Mouse (Mus musculus): ENCODE measurements around the gene Syn3. TPM values are rescaled to one million over a fixed set of nuclear protein-coding genes. Genes with fewer than 3 reads are reported as not detected.

Syn3 gene
- polyA plus RNA-seq, 1 experiment from 2014 or later, result 8.5 TPM

DNA sequence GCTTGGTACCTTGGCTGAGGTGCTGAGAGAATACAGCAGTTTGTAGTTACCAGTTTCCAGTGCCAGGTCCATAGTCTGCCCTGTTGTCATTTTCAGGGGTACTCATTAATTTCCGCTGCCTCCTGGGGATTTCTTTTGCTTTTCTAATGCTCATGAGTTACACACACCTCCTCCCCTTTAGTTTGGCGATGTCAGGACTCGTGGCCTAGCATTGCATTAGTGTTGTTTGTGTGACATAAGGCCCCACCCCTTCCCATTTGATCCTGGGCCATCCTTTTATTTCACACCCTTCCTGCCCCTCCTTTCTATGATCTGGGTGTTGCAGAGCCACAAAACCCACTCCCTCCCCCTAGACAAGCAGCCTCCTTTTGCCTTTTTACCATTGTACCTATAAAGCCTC, 334.6 kb downstream of the Syn3 start:
- H3K4me2 ChIP-seq (ENCODE audit: low read length), result no peak overlapping the region
- H3K4me3 ChIP-seq (ENCODE audit: low read depth, low read length), result no peak overlapping the region
- WGBS, result 29% methylated on average over 3 of the region's 3 CpGs
- H3K36me3 ChIP-seq (ENCODE audit: control insufficient read depth, insufficient read depth, low read length), result no peaks in the 10 kb centered on the region
- H3K27me3 ChIP-seq (replicated peaks; ENCODE audit: control insufficient read depth, insufficient read depth, low read length), result no peaks in the 10 kb centered on the region
- no peak overlapping the region for H3K27ac ChIP-seq (ENCODE audit: low read depth, low read length)
- no peaks in the 10 kb centered on the region for H3K9me3 ChIP-seq (replicated peaks; ENCODE audit: control insufficient read depth, low read length)
- DNase-seq (ENCODE audit: low spot score) (peak; percentile 12), ATAC-seq (no peak)
- H3K4me1 ChIP-seq (ENCODE audit: control insufficient read depth, insufficient read depth, low read length), result no peaks in the 10 kb centered on the region
- no peak overlapping the region for H3K9ac ChIP-seq (ENCODE audit: low read length)

DNA sequence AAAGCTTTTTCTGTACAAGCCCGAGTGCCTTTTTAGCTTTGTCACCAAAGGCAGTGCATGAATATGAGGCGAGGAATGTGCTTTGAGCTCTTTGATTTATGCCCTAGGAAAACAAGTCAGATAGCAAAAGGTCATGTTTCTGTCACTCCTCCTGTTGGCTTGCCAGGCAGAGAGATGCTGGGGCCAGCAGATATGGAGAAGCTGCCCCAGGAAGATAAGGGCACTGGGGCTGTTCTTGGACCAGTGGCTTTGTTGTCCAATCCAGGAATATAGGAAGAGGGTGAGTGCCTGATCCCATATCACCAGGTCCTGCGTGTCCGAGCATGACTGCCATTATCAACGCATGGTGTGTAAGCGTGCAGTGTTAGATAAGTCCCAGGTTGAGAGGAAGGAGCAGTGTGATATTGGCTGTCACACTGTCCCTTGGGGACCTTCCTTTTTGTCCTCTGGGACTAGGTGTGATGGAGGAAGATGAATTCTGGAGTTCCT, 336.9 kb downstream of the Syn3 start:
- H3K36me3 ChIP-seq (ENCODE audit: control insufficient read depth, insufficient read depth, low read length), result no peaks in the 10 kb centered on the region
- no peak overlapping the region for H3K27ac ChIP-seq (ENCODE audit: low read depth, low read length)
- H3K9ac ChIP-seq (ENCODE audit: low read length), result no peak overlapping the region
- DNase-seq (ENCODE audit: low spot score) (no peak), ATAC-seq (no peak)
- H3K4me3 ChIP-seq (ENCODE audit: low read depth, low read length), result no peak overlapping the region
- no peaks in the 10 kb centered on the region for H3K9me3 ChIP-seq (replicated peaks; ENCODE audit: control insufficient read depth, low read length)
- no peaks in the 10 kb centered on the region for H3K27me3 ChIP-seq (replicated peaks; ENCODE audit: control insufficient read depth, insufficient read depth, low read length)
- no peaks in the 10 kb centered on the region for H3K4me1 ChIP-seq (ENCODE audit: control insufficient read depth, insufficient read depth, low read length)
- 91% methylated on average over 6 of the region's 6 CpGs for WGBS
- no peak overlapping the region for H3K4me2 ChIP-seq (ENCODE audit: low read length)

DNA sequence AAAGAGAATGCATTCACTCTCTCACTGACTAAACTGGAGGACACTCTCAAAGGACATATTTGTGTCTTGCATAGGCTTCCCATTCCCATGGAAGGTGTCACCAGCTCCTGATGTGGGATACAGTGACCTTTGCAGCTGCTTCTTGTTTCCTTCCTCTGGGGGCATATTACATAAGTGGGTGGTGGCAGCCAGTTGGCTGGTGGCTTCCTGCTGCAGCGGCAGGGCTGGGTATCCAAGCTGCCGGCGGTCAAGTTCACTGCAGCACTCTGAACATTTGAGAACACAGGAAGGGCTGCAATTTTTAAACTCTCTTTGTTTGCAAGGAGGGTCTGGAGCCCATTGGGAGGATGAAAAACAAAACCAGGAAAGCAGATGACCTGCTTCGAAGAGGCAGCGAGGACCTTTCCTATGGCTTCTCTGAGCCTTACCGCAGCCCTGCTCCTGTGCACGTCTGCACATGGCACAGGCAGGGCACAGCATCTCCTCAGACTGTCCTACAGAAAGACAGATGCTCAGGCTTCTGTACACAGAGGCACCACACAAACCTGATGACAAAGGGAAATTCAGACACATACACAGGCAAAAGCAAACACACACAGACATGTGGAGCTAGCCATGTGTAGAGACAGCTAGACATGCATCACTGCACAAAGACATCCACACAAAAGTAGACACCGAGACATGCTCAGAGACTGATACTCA, 340.3 kb downstream of the Syn3 start:
- no peak for ATAC-seq
- 91% methylated on average over 8 of the region's 8 CpGs for WGBS
- Histone ChIP-seq H3K36me3 (ENCODE audit: control insufficient read depth, insufficient read depth, low read length) (no peaks in the 10 kb centered on the region), H3K4me3 (ENCODE audit: low read depth, low read length) (no peak overlapping the region), H3K9me3 (replicated peaks; ENCODE audit: control insufficient read depth, low read length) (no peaks in the 10 kb centered on the region), H3K4me2 (ENCODE audit: low read length) (no peak overlapping the region), H3K4me1 (ENCODE audit: control insufficient read depth, insufficient read depth, low read length) (no peaks in the 10 kb centered on the region), H3K9ac (ENCODE audit: low read length) (no peak overlapping the region), H3K27me3 (replicated peaks; ENCODE audit: control insufficient read depth, insufficient read depth, low read length) (no peaks in the 10 kb centered on the region), H3K27ac (ENCODE audit: low read depth, low read length) (no peak overlapping the region)
- no peak for DNase-seq (ENCODE audit: low spot score)

DNA sequence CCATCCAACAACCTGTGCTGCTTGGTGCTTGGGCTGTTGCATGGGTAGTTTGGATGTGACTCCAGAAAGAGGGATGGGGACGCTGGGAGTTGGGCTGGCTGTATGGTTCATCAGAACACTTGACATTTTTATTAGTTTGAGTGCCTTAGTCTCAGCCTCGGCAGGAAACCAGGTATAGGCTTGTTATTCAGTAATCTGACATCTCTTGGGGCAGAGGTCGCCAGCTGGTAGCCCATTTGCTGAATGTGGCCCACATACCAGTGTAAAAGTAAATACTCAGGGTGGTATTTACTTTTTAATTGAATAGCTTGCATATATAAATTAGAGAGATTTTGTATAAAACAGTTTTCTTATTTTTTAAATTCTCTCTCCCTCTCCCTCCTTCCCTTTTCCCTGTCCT, 343.4 kb downstream of the Syn3 start:
- Histone ChIP-seq H3K4me2 (ENCODE audit: low read length) (no peak overlapping the region), H3K36me3 (ENCODE audit: control insufficient read depth, insufficient read depth, low read length) (no peaks in the 10 kb centered on the region), H3K9ac (ENCODE audit: low read length) (no peak overlapping the region), H3K9me3 (replicated peaks; ENCODE audit: control insufficient read depth, low read length) (no peaks in the 10 kb centered on the region), H3K27ac (ENCODE audit: low read depth, low read length) (no peak overlapping the region), H3K4me3 (ENCODE audit: low read depth, low read length) (no peak overlapping the region), H3K27me3 (replicated peaks; ENCODE audit: control insufficient read depth, insufficient read depth, low read length) (no peaks in the 10 kb centered on the region), H3K4me1 (ENCODE audit: control insufficient read depth, insufficient read depth, low read length) (no peaks in the 10 kb centered on the region)
- DNase-seq (ENCODE audit: low spot score) (no peak), ATAC-seq (no peak)
- WGBS, result 83% methylated on average over 3 of the region's 3 CpGs

DNA sequence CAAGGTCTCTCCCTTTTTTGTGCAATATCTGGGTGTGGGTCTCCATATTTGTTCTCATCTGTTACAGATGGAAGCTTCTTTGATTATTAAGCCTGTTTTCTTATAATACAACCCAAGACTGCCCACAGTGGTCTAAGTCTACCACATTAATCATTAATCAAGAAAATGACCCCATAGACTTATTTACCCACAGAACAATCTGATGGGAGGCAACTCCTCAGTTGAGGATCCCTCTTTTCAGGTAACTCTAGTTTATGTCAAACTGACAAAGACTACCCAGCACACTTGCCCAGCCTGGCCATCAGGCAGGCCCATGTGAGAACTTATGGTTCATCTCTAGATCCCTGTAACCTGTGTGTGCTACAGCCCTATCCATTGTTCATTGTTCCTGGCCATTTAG, 345.5 kb downstream of the Syn3 start:
- ATAC-seq (no peak), DNase-seq (ENCODE audit: low spot score) (no peak)
- Histone ChIP-seq H3K4me1 (ENCODE audit: control insufficient read depth, insufficient read depth, low read length) (no peaks in the 10 kb centered on the region), H3K4me3 (ENCODE audit: low read depth, low read length) (no peak overlapping the region), H3K27ac (ENCODE audit: low read depth, low read length) (no peak overlapping the region), H3K36me3 (ENCODE audit: control insufficient read depth, insufficient read depth, low read length) (no peaks in the 10 kb centered on the region), H3K9ac (ENCODE audit: low read length) (no peak overlapping the region), H3K4me2 (ENCODE audit: low read length) (no peak overlapping the region), H3K9me3 (replicated peaks; ENCODE audit: control insufficient read depth, low read length) (no peaks in the 10 kb centered on the region), H3K27me3 (replicated peaks; ENCODE audit: control insufficient read depth, insufficient read depth, low read length) (no peaks in the 10 kb centered on the region)

DNA sequence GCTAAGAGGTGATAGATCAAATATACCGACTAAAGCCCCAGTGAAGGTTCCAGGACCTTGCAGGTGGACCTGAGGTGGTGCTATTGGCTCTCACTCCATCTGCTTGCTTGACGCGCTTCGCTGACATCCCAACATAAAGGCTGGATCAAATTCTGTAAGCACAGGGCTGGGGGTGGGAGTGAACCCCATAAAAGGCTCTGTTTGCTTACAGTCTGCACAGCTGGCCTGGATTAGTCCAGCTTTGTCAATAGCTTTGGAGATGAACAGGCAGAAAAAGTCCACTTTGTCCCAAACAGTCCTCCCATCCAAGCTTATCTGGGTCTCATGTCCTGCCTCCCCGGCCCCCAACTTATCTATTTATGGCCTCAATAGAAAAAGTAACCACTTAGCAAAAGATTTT, 347.3 kb downstream of the Syn3 start:
- H3K4me3 ChIP-seq (ENCODE audit: low read depth, low read length), result no peak overlapping the region
- ATAC-seq (no peak), DNase-seq (ENCODE audit: low spot score) (no peak)
- 82% methylated on average over 5 of the region's 5 CpGs for WGBS
- no peaks in the 10 kb centered on the region for H3K36me3 ChIP-seq (ENCODE audit: control insufficient read depth, insufficient read depth, low read length)
- H3K4me1 ChIP-seq (ENCODE audit: control insufficient read depth, insufficient read depth, low read length), result no peaks in the 10 kb centered on the region
- H3K27me3 ChIP-seq (replicated peaks; ENCODE audit: control insufficient read depth, insufficient read depth, low read length), result no peaks in the 10 kb centered on the region
- H3K27ac ChIP-seq (ENCODE audit: low read depth, low read length), result no peak overlapping the region
- H3K9ac ChIP-seq (ENCODE audit: low read length), result no peak overlapping the region
- no peak overlapping the region for H3K4me2 ChIP-seq (ENCODE audit: low read length)
- no peaks in the 10 kb centered on the region for H3K9me3 ChIP-seq (replicated peaks; ENCODE audit: control insufficient read depth, low read length)

DNA sequence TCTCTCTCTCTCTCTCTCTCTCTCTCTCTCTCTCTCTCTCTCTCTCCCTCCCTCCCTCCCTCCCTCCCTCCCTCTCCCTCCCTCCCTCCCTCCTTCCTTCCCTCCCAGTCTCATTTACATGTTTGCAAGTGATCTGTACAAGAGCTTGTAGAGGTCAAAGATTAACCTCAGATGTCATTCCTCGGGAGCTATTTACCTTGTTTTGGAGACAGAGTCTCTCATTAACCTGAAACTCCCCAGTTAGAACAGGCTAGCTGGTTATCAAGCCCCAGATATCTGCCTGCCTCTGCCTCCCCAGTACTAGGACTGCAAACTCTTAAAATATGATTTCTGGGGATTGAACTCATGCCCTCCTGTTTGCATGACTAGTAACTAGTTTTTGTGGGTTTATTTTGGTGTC, 348.6 kb downstream of the Syn3 start:
- Histone ChIP-seq H3K36me3 (ENCODE audit: control insufficient read depth, insufficient read depth, low read length) (no peaks in the 10 kb centered on the region), H3K4me2 (ENCODE audit: low read length) (no peak overlapping the region), H3K27ac (ENCODE audit: low read depth, low read length) (no peak overlapping the region), H3K9ac (ENCODE audit: low read length) (no peak overlapping the region), H3K27me3 (replicated peaks; ENCODE audit: control insufficient read depth, insufficient read depth, low read length) (no peaks in the 10 kb centered on the region), H3K9me3 (replicated peaks; ENCODE audit: control insufficient read depth, low read length) (no peaks in the 10 kb centered on the region), H3K4me1 (ENCODE audit: control insufficient read depth, insufficient read depth, low read length) (no peaks in the 10 kb centered on the region), H3K4me3 (ENCODE audit: low read depth, low read length) (no peak overlapping the region)
- DNase-seq (ENCODE audit: low spot score) (no peak), ATAC-seq (no peak)
- 69% methylated on average over 1 of the region's 1 CpGs for WGBS

DNA sequence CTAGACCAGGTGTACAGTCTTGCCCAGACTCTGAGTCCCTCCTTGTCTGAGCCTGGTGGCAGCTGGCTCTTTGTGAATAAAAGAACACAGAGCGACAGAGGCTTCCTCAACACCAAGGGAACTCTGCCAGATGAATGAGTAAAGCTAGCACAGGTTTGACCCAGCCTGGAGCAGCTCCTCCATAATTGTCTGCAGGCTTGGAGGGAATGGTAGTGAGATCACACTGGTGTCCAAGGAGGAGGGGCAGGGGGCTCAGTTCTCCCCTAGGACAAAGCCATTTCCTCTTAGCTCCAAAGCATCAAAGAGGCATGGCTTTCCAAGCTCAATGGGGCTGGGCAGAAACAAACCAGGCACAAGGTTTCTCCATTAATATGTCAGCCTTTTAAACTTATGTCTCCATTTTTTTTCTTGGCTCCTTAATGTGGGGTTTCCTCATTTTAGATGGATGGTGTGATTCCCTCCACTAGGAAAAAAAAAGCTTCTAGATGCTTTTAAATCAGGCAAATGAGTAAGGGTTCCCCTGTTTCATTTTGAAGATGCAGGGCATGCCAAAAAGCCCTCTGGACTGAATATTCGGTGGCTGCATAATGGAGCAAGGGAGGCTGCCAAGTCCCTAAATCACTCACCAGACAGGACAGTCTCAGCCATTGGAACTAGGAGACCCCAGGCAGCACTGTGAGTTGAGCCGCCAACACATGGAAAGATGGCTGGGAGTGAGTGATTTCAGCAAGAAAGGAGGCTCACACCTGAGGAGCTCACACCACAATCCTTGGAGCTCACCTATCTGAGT, 349.5 kb downstream of the Syn3 start:
- WGBS, result 76% methylated on average over 3 of the region's 3 CpGs
- DNase-seq (ENCODE audit: low spot score) (no peak), ATAC-seq (no peak)
- no peaks in the 10 kb centered on the region for H3K9me3 ChIP-seq (replicated peaks; ENCODE audit: control insufficient read depth, low read length)
- no peak overlapping the region for H3K27ac ChIP-seq (ENCODE audit: low read depth, low read length)
- no peak overlapping the region for H3K4me2 ChIP-seq (ENCODE audit: low read length)
- no peaks in the 10 kb centered on the region for H3K27me3 ChIP-seq (replicated peaks; ENCODE audit: control insufficient read depth, insufficient read depth, low read length)
- no peaks in the 10 kb centered on the region for H3K4me1 ChIP-seq (ENCODE audit: control insufficient read depth, insufficient read depth, low read length)
- no peak overlapping the region for H3K4me3 ChIP-seq (ENCODE audit: low read depth, low read length)
- H3K9ac ChIP-seq (ENCODE audit: low read length), result no peak overlapping the region
- H3K36me3 ChIP-seq (ENCODE audit: control insufficient read depth, insufficient read depth, low read length), result no peaks in the 10 kb centered on the region

DNA sequence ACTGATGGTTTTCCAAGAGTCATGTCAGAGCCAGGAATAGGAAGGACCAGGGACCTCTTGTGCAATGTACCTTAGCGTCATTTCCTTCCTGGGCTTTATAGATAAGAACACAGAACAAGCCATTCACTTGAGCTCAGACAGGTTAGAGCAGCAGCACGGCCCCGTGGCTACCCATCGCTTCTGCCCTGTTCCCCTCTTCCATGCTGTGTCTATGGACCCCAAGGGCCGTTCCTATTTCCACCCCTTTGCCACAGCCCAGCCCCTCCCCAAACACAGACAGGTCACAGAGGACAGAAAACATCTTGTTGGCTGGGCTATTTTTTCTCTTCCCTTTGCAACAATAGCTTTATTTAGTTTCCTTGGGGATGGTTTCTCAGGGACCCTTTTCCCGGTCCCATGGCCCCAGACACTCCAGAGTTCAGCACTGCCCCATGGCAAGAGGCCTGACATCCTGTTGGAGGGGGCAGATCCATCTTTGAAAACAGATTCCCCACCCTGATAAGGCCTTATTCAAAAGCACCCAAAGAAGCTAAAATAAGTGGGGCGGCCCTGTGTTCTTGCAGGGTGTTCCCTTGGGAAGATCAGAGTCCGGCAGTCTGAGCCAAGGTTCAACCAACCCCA, 359.5 kb downstream of the Syn3 start:
- Histone ChIP-seq H3K27ac (ENCODE audit: low read depth, low read length) (no peak overlapping the region), H3K36me3 (ENCODE audit: control insufficient read depth, insufficient read depth, low read length) (no peaks in the 10 kb centered on the region), H3K27me3 (replicated peaks; ENCODE audit: control insufficient read depth, insufficient read depth, low read length) (no peaks in the 10 kb centered on the region), H3K4me1 (ENCODE audit: control insufficient read depth, insufficient read depth, low read length) (no peaks in the 10 kb centered on the region), H3K4me2 (ENCODE audit: low read length) (no peak overlapping the region), H3K9me3 (replicated peaks; ENCODE audit: control insufficient read depth, low read length) (no peaks in the 10 kb centered on the region), H3K4me3 (ENCODE audit: low read depth, low read length) (no peak overlapping the region), H3K9ac (ENCODE audit: low read length) (no peak overlapping the region)
- ATAC-seq (no peak), DNase-seq (ENCODE audit: low spot score) (no peak)
- 90% methylated on average over 8 of the region's 8 CpGs for WGBS

Data from forebrain, embryonic 14.5 days (tissue).